Mouse (Mus musculus): ENCODE measurements at regions not wholly inside any gene's neighbourhood (a gene's known extent, or its start where the extent isn't known, plus 50 kb on each side); places are given as distances from the start of the nearest gene placed in this dataset.

DNA sequence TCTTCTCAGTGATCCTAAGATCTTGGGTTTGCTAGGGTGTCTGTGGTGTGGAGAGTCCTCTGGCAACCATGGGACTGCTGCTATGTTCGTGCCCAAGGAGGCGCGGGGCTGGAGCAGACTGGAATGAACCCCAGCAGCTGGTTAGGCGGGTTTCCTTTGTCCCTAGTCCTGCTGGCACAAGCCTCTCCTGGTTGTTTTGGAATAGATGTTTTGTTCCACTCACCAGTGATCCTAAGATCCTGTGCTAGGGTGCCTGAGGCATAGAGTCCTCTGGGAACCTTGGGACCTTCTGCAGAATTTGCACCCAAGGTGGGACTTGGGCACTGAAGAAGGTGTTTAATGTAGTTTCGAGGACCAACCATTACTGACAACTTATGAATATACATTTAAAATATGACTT, 1205.9 kb upstream of the Gm8797 start:
- WGBS: 91% methylated on average over 5 of the region's 5 CpGs
- ATAC-seq (replicated peaks; ENCODE audit: low FRiP score) (no peak), DNase-seq (ENCODE audit: low spot score) (no peak)
- peaks cover 2% of the 10 kb centered on the region; the same call in 1 of the 2 replicates for H3K4me1 ChIP-seq (replicated peaks; ENCODE audit: control insufficient read depth, insufficient read depth, low read length)
- H3K36me3 ChIP-seq (ENCODE audit: control insufficient read depth, insufficient read depth, low read length): no peaks in the 10 kb centered on the region
- H3K9ac ChIP-seq (ENCODE audit: low read length): no peak overlapping the region
- no peak overlapping the region for H3K4me2 ChIP-seq (ENCODE audit: low read depth, low read length, severe bottlenecking)
- H3K4me3 ChIP-seq (ENCODE audit: low read depth, low read length): no peak overlapping the region
- no peaks in the 10 kb centered on the region for H3K27me3 ChIP-seq (ENCODE audit: control insufficient read depth, insufficient read depth, low read length)
- no peak overlapping the region for H3K27ac ChIP-seq (ENCODE audit: low read depth, low read length)
- no peaks in the 10 kb centered on the region for H3K9me3 ChIP-seq (ENCODE audit: control insufficient read depth, low read length)

DNA sequence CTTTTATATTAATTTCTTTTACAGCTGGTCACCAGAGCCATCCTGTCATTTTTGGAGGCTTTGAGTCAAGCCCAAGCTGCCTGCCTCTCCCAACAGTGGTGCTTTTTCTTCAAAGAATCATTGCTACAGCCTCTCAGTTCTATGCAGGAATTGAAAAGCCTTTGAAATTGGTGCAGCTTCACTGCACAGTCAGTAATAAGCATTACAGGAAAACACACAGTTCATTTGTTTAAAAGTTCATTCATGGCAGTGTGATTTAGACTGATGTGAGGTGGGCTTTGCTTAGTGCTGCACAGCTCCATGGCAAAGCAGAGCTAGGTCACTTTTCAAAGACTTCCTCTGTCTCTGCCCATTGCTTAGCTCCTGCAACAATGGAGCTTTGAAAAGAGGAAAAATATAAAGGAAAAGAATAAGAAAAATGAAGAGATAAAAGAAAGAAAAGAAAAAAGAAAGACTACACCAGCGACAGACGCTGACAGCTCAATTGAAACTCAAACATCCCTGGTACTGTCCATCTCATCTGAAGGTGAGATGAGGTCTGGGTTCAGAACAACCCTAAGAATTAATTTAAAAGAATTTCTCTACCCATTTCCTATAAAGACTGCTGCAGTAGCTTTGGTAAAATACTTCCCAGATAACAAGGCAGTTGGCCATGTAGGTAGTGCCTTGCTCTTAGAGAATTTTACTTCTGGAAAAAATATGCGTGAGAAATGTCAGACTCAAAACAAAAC, 1204.3 kb upstream of the Gm8797 start:
- ATAC-seq (replicated peaks; ENCODE audit: low FRiP score): peak; percentile 93
- no peaks in the 10 kb centered on the region for H3K27me3 ChIP-seq (ENCODE audit: control insufficient read depth, insufficient read depth, low read length)
- no peak overlapping the region for H3K4me3 ChIP-seq (ENCODE audit: low read depth, low read length)
- H3K4me1 ChIP-seq (replicated peaks; ENCODE audit: control insufficient read depth, insufficient read depth, low read length): peaks cover 2% of the 10 kb centered on the region; the same call in 1 of the 2 replicates
- 30% methylated on average over 3 of the region's 3 CpGs for WGBS
- H3K9ac ChIP-seq (ENCODE audit: low read length): no peak overlapping the region
- H3K4me2 ChIP-seq (ENCODE audit: low read depth, low read length, severe bottlenecking): no peak overlapping the region
- no peak for DNase-seq (ENCODE audit: low spot score)
- no peaks in the 10 kb centered on the region for H3K36me3 ChIP-seq (ENCODE audit: control insufficient read depth, insufficient read depth, low read length)
- no peaks in the 10 kb centered on the region for H3K9me3 ChIP-seq (ENCODE audit: control insufficient read depth, low read length)
- peak overlapping the region; percentile 18; the same call in 1 of the 2 replicates for H3K27ac ChIP-seq (ENCODE audit: low read depth, low read length)

DNA sequence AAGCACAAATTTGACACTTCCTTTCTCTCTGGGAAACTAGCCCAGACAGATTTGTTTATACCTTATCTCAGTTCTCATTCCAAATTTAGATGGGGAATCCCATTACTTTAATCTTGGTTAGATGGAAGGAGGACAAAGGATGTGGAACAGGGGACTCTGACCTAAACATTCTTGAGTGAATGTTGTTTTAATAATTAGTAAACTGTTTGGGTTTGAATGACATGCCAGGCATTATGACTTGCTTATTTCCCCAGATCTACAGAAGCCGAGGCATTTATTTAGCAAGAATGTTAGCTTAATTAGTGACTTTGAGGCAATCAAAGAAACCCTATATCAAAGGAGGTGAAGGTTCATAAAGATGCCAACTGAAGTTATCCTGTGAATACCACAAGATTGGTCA, 1189.9 kb upstream of the Gm8797 start:
- H3K27me3 ChIP-seq (ENCODE audit: control insufficient read depth, insufficient read depth, low read length): no peaks in the 10 kb centered on the region
- 83% methylated on average over 1 of the region's 1 CpGs for WGBS

DNA sequence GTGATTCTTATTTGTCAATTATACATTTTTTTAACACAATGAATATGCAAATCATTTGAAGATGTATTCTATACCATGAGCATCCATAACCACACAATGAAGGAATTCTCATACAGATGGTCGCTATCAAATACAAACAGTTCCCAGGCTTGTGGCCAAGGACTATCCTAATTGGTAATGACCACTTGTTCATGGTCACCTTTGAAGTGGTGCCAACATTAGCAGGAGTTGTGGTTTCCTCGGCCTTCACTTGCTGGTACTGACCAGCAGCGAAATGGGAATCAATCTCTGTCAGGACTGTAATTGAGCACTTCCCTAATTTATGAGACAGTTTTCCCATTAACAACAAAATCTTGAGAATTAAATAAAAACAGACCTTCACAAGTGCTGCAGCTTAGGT, 1168.1 kb upstream of the Gm8797 start:
- WGBS: 95% methylated on average over 3 of the region's 3 CpGs
- H3K4me1 ChIP-seq (replicated peaks; ENCODE audit: control insufficient read depth, insufficient read depth, low read length): no peaks in the 10 kb centered on the region

More for the DNA sequence above, 1189.9 kb upstream of the Gm8797 start:
- H3K4me3 ChIP-seq (ENCODE audit: low read depth, low read length): no peak overlapping the region
- no peaks in the 10 kb centered on the region for H3K9me3 ChIP-seq (ENCODE audit: control insufficient read depth, low read length)
- no peak overlapping the region for H3K9ac ChIP-seq (ENCODE audit: low read length)
- H3K36me3 ChIP-seq (ENCODE audit: control insufficient read depth, insufficient read depth, low read length): no peaks in the 10 kb centered on the region
- no peak overlapping the region for H3K27ac ChIP-seq (ENCODE audit: low read depth, low read length)
- H3K4me1 ChIP-seq (replicated peaks; ENCODE audit: control insufficient read depth, insufficient read depth, low read length): no peaks in the 10 kb centered on the region
- DNase-seq (ENCODE audit: low spot score) (no peak), ATAC-seq (replicated peaks; ENCODE audit: low FRiP score) (no peak)
- no peak overlapping the region for H3K4me2 ChIP-seq (ENCODE audit: low read depth, low read length, severe bottlenecking)

DNA sequence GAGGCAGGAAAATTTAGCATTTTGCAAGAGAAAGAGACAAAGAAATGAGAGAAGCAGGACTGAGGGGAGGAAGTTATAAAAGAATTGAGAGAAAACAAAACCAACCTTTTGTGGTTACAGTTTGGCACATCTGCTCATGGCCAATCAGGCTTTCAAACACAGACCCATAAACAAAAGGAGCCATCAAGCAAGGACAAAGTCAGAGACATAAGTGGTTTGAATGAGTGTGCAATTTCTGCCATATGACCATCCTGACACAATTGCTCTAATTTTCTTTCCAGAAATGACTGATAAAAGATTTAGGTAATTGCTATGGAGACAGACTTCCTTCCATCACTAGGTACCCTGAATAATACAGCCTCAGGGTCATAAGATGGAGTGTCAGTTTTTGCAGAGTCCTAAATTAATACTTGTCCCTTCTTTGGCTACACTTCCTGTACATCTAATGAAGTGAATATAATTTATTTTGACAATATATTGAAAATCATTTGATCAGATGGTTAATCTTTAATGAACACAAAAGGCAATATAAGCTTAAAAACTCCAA, 1156.6 kb upstream of the Gm8797 start:
- Histone ChIP-seq H3K9me3 (ENCODE audit: control insufficient read depth, low read length) (no peaks in the 10 kb centered on the region), H3K9ac (ENCODE audit: low read length) (no peak overlapping the region), H3K36me3 (ENCODE audit: control insufficient read depth, insufficient read depth, low read length) (no peaks in the 10 kb centered on the region), H3K4me3 (ENCODE audit: low read depth, low read length) (no peak overlapping the region), H3K4me2 (ENCODE audit: low read depth, low read length, severe bottlenecking) (no peak overlapping the region), H3K27me3 (ENCODE audit: control insufficient read depth, insufficient read depth, low read length) (no peaks in the 10 kb centered on the region), H3K27ac (ENCODE audit: low read depth, low read length) (no peak overlapping the region), H3K4me1 (replicated peaks; ENCODE audit: control insufficient read depth, insufficient read depth, low read length) (no peaks in the 10 kb centered on the region)
- DNase-seq (ENCODE audit: low spot score) (no peak), ATAC-seq (replicated peaks; ENCODE audit: low FRiP score) (peak; percentile 55; the same call in 1 of the 2 replicates)

More for the DNA sequence above, 1168.1 kb upstream of the Gm8797 start:
- H3K9ac ChIP-seq (ENCODE audit: low read length): no peak overlapping the region
- H3K36me3 ChIP-seq (ENCODE audit: control insufficient read depth, insufficient read depth, low read length): no peaks in the 10 kb centered on the region
- no peak overlapping the region for H3K4me3 ChIP-seq (ENCODE audit: low read depth, low read length)
- H3K27me3 ChIP-seq (ENCODE audit: control insufficient read depth, insufficient read depth, low read length): no peaks in the 10 kb centered on the region
- no peak for DNase-seq (ENCODE audit: low spot score)
- H3K4me2 ChIP-seq (ENCODE audit: low read depth, low read length, severe bottlenecking): no peak overlapping the region
- no peaks in the 10 kb centered on the region for H3K9me3 ChIP-seq (ENCODE audit: control insufficient read depth, low read length)
- ATAC-seq (replicated peaks; ENCODE audit: low FRiP score): no peak
- no peak overlapping the region for H3K27ac ChIP-seq (ENCODE audit: low read depth, low read length)

DNA sequence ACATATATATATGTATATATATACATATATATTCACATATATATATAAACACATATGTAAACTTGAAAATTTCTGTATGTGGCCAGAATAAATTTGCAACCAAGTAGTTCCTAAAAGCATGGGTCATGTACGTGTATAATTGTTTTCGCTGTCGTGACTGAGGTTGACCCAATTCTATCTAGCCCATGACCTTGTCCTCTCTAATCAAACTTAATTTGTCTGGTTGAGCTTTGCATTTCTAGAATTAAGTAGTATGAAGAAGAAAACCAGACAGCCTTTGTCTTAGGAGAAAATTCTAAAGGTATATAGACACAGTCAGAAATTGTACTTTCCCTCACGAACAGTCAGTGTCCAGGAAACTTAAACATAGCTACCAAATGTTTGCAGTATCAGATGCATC, 1156.1 kb upstream of the Gm8797 start:
- H3K27me3 ChIP-seq (ENCODE audit: control insufficient read depth, insufficient read depth, low read length): no peaks in the 10 kb centered on the region
- H3K27ac ChIP-seq (ENCODE audit: low read depth, low read length): no peak overlapping the region
- no peaks in the 10 kb centered on the region for H3K9me3 ChIP-seq (ENCODE audit: control insufficient read depth, low read length)
- H3K36me3 ChIP-seq (ENCODE audit: control insufficient read depth, insufficient read depth, low read length): no peaks in the 10 kb centered on the region
- DNase-seq (ENCODE audit: low spot score): no peak
- ATAC-seq (replicated peaks; ENCODE audit: low FRiP score): no peak
- no peaks in the 10 kb centered on the region for H3K4me1 ChIP-seq (replicated peaks; ENCODE audit: control insufficient read depth, insufficient read depth, low read length)
- H3K4me2 ChIP-seq (ENCODE audit: low read depth, low read length, severe bottlenecking): no peak overlapping the region
- H3K9ac ChIP-seq (ENCODE audit: low read length): no peak overlapping the region
- H3K4me3 ChIP-seq (ENCODE audit: low read depth, low read length): no peak overlapping the region
- 86% methylated on average over 4 of the region's 4 CpGs for WGBS

Measured in forebrain, embryonic 11.5 days (tissue).